Mouse (Mus musculus) cortical plate, adult 2 months (tissue): ENCODE measurements around the gene Ptprd. TPM values are rescaled to one million over a fixed set of nuclear protein-coding genes. Genes with fewer than 3 reads are reported as not detected.

Experiments used
- H3K27ac ChIP-seq: fragments of 200-500 bp; 2 replicates; pipeline ENCODE4 v1.5.1; 2012; ENCODE audit warnings: low read length, control low read depth, inconsistent platforms; ENCODE audit not compliant: insufficient read depth
- H3K4me1 ChIP-seq: fragments of 200-500 bp; 2 replicates; pipeline ENCODE4 v1.6.1; 2011; ENCODE audit warnings: low read length; ENCODE audit not compliant: control insufficient read depth, insufficient read depth
- H3K4me3 ChIP-seq: fragments of 200-500 bp; 2 replicates; pipeline ENCODE4 v1.5.1; 2011; ENCODE audit warnings: mild to moderate bottlenecking, low read length, control low read depth; ENCODE audit not compliant: insufficient read depth
- CTCF ChIP-seq: fragments of 200-500 bp; IDR thresholded peaks from 2 replicates; pipeline ENCODE4 v1.5.1; 2011; ENCODE audit warnings: mild to moderate bottlenecking, control low read depth, low read length; ENCODE audit not compliant: insufficient read depth; ENCODE audit errors: extremely low read depth
- POLR2A ChIP-seq: fragments of 200-500 bp; IDR thresholded peaks from 2 replicates; pipeline ENCODE4 v1.6.1; 2011; ENCODE audit warnings: mild to moderate bottlenecking, low read length, control low read depth; ENCODE audit not compliant: insufficient read depth; ENCODE audit errors: extremely low read depth
- polyA plus RNA-seq: library from polyadenylated mRNA; depleted of rRNA; stranded (reverse); fragments of >200 nt; gene quantifications from 2 replicates; pipeline ENCODE4 v1.2.3, GENCODE M21; 2012

The Ptprd gene
- polyA plus RNA-seq, 1 experiment = 152 TPM

DNA sequence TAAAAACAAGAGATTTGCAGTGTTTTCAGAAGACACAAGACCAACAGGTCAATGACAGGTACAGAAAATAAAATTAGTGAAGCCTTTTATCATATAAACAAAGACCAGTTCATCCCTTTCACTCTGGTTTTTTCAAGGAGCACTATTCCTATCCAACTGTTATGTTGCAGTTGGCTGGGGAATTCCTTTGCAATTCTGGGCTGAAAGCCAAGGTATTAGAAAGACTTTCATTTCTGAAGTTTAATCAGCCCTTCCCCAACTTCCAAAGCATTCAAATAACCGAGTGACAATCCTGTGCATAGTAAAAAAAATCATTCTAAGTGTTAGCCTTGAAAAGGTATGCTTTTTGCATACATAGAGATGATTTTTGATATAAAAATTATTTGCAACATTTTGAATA lies 61.2 kb downstream of the Ptprd start:
- H3K4me1 ChIP-seq = no peaks in the 10 kb centered on the region
- H3K27ac ChIP-seq = no peak overlapping the region
- TF ChIP-seq POLR2A (no peak), CTCF (no peak)
- H3K4me3 ChIP-seq = no peak overlapping the region

DNA sequence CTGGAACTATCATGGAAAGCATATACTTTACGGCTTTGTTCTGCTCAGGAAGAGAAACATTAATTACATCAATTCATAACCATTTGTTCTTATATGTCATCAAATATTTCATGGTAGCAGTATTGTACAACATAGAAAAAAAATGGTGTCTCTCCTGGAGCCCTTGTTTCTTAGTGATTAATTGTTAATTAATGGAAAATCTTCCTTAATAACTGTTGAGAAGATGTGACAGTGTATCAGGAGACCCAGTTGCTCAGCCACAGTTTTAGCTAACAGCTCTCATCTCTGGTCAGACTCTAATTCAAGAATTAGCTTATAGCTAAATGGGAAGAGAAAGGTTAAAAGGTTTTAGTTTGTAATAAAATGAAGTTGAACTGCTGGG lies 69.0 kb downstream of the Ptprd start:
- H3K4me3 ChIP-seq = no peak overlapping the region
- H3K4me1 ChIP-seq = no peaks in the 10 kb centered on the region
- TF ChIP-seq CTCF (no peak), POLR2A (no peak)
- no peak overlapping the region for H3K27ac ChIP-seq

DNA sequence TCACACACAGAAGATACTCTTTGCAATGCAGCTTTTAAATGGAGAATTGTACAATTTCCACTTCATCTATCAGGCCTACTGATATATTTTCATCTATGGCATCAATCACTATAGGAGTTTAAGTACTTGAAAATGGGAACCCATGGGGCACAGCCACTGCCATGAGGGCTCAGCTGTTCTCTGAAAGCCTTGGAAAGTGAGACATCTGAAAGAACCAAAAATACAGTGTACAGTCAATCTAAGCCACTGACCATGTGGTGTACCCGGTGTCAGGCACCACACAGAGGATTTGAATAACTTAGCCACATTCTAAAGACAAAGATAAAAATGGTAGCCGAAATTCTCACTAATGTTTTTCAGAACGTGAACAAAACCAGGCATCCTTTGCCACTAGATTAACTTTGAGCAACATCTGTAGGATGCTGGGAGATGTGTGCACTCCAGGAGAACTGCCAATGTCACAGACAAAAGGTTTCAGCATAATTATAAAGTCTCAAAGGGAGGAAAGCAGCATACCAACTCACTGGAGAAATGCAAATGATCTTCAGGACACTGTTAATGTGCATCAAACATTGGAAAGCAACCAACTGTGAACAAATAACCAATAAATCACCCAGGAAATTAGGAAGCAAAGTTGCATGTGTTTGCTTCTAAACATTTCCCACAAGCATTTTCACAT lies 69.5 kb downstream of the Ptprd start:
- no peak overlapping the region for H3K4me3 ChIP-seq
- no peak overlapping the region for H3K27ac ChIP-seq
- TF ChIP-seq POLR2A = no peak
- TF ChIP-seq CTCF = no peak
- no peaks in the 10 kb centered on the region for H3K4me1 ChIP-seq

DNA sequence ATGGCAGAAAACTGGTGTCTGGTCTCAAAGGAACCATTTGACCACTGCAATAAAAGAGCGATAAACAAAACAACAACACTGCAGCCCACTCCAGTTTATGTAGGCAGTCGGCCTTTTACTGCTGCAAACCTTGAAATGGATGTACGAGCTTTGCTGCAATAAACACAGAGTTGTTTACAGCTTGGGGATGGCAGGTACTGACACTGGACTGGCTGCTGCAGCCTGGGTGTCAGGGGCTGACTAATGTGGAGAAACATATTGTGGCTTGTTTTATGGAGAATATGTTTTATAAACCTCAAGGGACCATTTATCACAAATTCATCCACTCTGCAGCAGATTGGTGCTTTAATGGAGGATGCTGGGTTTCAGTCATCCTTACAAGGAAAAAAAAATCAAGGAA lies 100.9 kb downstream of the Ptprd start:
- no peak for TF ChIP-seq CTCF
- no peak for TF ChIP-seq POLR2A
- Histone ChIP-seq H3K27ac (no peak overlapping the region), H3K4me1 (no peaks in the 10 kb centered on the region; the same call in 1 of the 2 replicates), H3K4me3 (no peak overlapping the region)

DNA sequence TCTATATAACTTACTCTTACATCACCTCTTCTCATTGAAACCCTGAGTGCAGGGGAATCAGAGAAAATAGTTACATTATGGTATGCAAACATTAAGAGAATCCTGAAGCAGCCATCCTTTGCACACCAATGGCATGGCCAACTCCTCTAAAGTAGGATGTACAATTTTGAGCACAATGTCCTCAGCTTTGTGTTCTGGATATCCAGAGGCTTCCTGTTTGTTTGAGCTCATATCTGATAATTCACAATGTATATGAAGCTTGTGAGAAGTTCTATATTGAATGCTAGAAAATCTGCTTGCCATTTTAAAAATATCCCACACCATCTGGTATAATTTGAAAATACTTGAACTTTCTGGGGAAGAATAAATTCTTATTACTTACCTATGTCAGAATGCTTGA lies 114.2 kb downstream of the Ptprd start:
- no peak for TF ChIP-seq CTCF
- TF ChIP-seq POLR2A = no peak
- Histone ChIP-seq H3K4me3 (no peak overlapping the region), H3K4me1 (no peaks in the 10 kb centered on the region; the same call in 1 of the 2 replicates), H3K27ac (no peak overlapping the region)

DNA sequence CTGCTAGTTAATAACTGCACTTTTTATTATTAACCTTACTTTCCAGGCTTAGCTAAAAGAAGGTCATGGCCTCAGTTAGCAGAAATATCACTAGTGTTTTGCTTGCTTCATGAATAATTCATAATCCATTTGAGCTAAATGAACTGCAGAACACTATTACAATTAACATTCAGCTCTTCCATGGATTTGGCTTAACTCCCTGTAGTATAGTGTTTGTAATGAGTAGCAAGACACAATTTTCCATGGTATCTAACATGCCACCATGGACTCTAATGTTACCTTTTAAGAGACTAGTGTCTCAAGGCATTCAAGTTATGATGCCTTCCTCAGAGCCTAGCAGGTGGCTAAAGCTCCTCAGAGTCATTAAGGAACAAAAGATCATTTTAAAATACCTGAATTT lies 129.0 kb downstream of the Ptprd start:
- Histone ChIP-seq H3K27ac (no peak overlapping the region), H3K4me3 (no peak overlapping the region), H3K4me1 (no peaks in the 10 kb centered on the region)
- TF ChIP-seq CTCF (no peak), POLR2A (no peak)

DNA sequence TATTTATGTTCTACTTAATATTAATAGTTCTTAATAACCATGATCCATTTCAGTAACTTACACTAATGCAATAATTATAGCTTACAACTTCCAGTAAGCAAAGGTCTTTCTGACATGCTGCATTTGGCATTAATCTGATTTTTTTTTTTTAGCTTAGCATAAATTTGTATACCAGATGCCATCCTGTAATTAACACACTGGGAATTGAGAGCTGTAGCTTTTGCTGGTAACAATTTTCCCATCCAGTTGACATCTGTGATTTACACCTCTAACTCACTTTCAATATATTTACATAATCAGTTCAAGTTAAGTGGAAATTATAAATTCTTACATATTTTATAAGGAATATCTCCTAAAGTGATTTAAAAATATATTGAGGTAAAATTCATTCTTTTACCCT lies 134.3 kb downstream of the Ptprd start:
- Histone ChIP-seq H3K27ac (no peak overlapping the region), H3K4me3 (no peak overlapping the region), H3K4me1 (no peaks in the 10 kb centered on the region)
- no peak for TF ChIP-seq POLR2A
- TF ChIP-seq CTCF = no peak

DNA sequence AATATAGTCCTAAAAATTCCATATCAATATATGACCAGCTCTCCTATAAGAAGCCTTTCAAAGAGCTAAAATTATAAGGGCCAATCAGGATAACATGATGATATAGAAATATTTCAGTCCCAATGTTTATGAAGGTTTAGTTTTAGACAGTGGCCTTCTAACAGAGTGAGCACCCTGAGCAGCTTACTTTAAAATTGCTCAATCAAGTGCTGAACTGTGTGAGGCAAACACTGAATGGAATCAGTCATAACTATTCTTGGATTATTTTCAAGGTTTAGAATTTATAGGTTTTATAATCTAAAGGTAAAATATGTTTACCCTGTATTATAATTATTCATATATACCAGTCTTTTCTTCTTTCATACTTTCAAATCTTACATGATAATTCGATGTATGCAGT lies 134.7 kb downstream of the Ptprd start:
- H3K4me1 ChIP-seq = no peaks in the 10 kb centered on the region
- H3K4me3 ChIP-seq = no peak overlapping the region
- TF ChIP-seq CTCF (no peak), POLR2A (no peak)
- H3K27ac ChIP-seq = no peak overlapping the region

DNA sequence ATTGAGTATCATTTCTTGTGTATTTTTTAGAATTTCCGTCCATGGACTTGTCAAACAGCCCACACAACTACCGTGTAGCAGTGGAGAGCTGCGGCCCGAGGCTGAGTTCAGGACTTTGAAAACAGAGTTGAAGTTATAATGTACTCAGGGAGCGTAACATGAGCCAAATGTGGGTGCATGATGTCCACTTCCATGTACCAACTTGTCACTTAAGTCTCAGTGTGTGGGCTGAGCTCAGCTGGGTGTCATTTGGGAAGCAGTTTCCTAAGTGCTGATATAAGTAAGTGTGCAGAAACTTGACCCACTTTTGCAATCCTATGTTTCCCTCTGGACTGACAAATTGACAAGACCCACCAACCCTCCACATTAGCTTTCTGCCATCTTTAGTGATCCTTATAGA lies 173.4 kb downstream of the Ptprd start:
- TF ChIP-seq CTCF (no peak), POLR2A (no peak)
- Histone ChIP-seq H3K4me3 (no peak overlapping the region), H3K4me1 (no peaks in the 10 kb centered on the region; the same call in 1 of the 2 replicates), H3K27ac (no peak overlapping the region; the same call in 1 of the 2 replicates)

DNA sequence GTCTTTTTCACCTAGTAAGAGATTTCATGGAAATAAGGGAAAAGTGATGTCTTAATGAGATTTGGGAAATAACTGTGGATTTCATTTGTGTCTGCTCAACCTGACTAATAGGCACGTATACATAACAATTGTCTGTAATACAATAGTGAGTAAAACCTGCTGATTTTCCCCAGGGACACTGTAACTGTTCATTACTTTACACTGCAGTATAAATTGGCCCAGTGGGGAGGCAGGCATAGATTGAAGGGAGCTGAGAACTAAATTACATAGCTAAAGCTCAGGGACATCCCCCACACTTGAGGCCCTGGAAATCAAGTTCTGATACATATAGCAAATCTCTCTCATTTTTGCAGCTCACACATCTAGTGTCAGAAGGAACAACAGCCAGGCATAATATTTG lies 209.7 kb downstream of the Ptprd start:
- Histone ChIP-seq H3K27ac (no peak overlapping the region), H3K4me3 (no peak overlapping the region), H3K4me1 (no peaks in the 10 kb centered on the region)
- no peak for TF ChIP-seq CTCF
- no peak for TF ChIP-seq POLR2A

DNA sequence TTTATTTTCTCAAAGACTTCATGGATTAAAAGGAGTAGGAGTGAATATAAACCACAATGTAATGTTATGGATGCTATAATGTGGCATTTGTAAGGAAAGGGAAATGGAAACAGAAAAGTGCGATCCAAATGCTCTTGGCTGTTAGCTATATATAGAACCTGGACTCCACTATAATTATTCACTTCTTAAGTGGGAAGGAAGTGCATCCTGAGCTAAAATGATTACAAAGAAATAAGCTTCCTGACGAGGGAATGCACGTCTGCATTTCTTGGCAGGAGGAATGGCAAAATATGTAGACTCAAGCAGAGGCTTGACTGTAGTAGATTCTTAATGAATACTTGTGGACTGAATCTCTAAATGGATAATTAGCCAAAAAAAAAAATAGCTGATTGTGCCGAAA lies 219.1 kb downstream of the Ptprd start:
- TF ChIP-seq CTCF (no peak), POLR2A (no peak)
- H3K4me3 ChIP-seq = no peak overlapping the region
- H3K27ac ChIP-seq = no peak overlapping the region
- H3K4me1 ChIP-seq = no peaks in the 10 kb centered on the region

DNA sequence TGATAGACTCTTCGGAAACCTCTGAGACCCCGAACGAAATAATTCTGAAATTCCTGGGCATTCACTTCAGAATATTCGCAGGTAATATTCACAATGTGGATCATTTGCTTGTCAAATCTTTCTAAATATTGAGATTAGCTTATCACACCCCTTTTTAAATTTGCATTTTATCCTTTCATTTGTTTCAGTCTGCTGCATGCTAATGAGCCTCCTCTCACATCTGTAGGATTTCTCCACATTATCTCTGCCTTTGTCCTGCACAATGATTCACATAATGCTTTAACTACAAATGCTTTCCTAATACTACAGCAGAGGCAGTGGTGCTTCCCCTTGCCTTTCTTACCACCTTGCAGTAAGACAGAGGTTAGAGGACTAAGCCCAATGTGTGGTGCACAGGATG lies 229.7 kb downstream of the Ptprd start:
- TF ChIP-seq POLR2A (no peak), CTCF (no peak)
- H3K27ac ChIP-seq = no peak overlapping the region

More for the DNA sequence above, 229.7 kb downstream of the Ptprd start:
- H3K4me1 ChIP-seq = no peaks in the 10 kb centered on the region
- H3K4me3 ChIP-seq = no peak overlapping the region
